Mouse (Mus musculus) lung, adult 18-20 months (tissue): ENCODE measurements around the gene Rbpms2.

Experiments used
- DNase-seq, 2 experiments: peaks; one replicate each; pipeline ENCODE4 v3.0.0; 2022; ENCODE audit warnings: mixed read lengths in 2 of 2

Gene Rbpms2

GRCm38 (mm10) chr9:65697992-65698391 lies 68.5 kb downstream of the Rbpms2 start:
- no peak for DNase-seq

DNA sequence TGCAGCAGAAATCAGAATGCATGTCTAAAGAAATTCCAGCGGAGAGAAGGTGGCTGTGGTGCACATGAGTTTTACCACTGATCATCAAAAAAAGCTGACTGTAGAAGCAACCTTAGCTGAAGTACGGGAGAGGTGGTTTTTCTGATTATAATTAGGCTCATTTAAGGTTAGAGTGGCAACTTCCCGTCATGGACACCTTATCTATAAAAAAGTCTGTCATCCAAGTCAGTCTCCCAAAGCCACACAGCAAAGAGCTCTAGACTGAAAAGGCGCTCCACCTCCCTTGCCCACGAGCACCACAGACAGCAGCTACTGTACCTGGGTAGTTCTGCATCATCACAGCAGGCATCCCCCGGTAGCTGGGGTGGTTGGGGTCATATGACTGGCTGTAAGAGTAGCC lies 71.1 kb downstream of the Rbpms2 start:
- DNase-seq: no peak

DNA sequence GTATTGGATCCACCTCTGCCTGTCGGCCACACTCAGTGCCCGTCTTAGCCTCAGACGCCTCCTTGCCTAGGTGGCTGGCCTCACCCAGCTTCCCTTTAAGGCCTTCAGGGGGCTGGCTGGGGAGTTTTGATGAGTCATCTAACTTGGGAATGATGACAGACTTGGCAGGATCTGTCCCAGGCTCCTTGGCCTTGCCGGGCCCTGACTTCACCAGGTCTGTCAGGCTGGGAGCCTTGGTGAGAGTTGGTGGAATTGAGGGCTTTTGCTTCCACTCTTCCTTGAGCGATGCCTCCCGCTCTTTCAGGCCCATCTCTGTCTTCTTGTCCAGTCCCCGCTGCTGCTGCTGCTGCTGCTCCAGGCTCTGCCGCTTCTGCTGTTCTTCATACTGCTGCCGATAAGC lies 72.8 kb downstream of the Rbpms2 start:
- DNase-seq: no peak

DNA sequence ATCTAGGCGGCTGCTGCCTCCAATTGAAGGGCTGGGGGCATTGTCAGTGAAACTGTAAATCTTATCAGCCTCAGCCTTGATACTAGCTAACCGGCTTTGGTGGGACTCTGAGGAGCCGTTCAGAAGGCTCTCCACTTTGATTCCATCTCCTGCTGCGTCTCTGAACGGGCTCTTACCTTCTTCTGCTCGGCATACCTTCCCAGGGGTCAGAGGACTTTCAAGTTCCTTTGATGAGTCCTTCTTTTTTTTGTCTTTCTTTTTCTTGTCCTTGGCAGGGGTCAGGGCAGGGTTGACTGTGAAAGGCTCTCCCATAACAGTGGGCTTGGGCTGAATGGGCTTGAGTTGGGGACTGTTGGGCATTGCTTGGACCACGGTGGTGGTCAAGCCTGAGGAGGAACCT lies 73.8 kb downstream of the Rbpms2 start:
- no peak for DNase-seq

DNA sequence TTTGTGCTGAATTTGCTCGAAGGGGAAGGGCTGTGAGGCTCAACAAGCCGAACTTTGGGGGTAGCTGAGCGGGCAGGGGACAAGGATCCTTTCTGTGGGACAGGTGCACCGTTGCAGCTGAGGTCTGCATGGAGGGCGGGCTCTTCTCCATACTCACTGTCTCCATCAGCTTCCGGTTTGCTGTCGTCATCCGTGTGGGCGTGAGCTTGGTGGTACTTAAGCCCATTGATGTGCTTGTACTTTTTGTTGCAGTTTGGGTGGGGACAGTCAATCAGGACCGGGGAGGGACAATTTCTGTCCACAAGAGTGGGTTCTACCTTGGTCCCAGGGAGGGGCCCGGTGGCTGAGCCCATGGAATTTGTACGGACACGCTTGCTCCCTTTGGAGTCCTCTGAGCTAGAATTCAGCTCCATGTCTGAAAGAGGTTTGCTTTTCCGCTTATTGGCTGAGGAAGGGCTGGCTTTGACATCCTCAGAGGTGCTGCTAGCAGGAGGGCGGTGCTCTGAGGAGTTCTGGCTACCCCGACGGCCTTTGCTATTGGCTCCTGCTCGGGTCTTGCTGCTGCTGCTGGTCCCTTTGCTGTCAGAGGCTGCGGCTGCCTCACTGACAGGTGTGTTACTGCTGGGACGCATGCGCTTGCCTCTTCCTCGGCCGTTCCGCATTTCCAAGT lies 74.6 kb downstream of the Rbpms2 start:
- no peak for DNase-seq
